Mouse (Mus musculus) olfactory bulb, adult 2 months (tissue): ENCODE measurements around the gene Dnah2. TPM values are rescaled to one million over a fixed set of nuclear protein-coding genes. Genes with fewer than 3 reads are reported as not detected.

Experiments
- H3K27ac ChIP-seq: fragments of 200-500 bp; 2 replicates; pipeline ENCODE4 v1.5.1; 2012; ENCODE audit warnings: low read depth, low read length; ENCODE audit not compliant: insufficient read depth
- H3K4me1 ChIP-seq: fragments of 200-500 bp; 2 replicates; pipeline ENCODE4 v1.6.1; 2012; ENCODE audit warnings: low read length; ENCODE audit not compliant: control insufficient read depth, insufficient read depth
- H3K4me3 ChIP-seq: fragments of 200-500 bp; 2 replicates; pipeline ENCODE4 v1.5.1; 2012; ENCODE audit warnings: mild to moderate bottlenecking, low read depth, low read length, moderate library complexity; ENCODE audit not compliant: insufficient read depth
- CTCF ChIP-seq: fragments of 200-500 bp; IDR thresholded peaks from 2 replicates; pipeline ENCODE4 v1.5.1; 2012; ENCODE audit warnings: low read depth, mild to moderate bottlenecking, low read length, moderate library complexity; ENCODE audit not compliant: insufficient read depth
- POLR2A ChIP-seq: fragments of 200-500 bp; IDR thresholded peaks from 2 replicates; pipeline ENCODE4 v1.6.1; 2012; ENCODE audit warnings: mild to moderate bottlenecking, low read depth, low read length, moderate library complexity; ENCODE audit not compliant: insufficient read depth
- WGBS: fragments of 180-500 bp; shearing (Covaris S2); methylation state at CpG from one replicate; pipeline ENCODE4 v1.1.7; 2018; 5-methylcytosine and 5-hydroxymethylcytosine counted together
- polyA plus RNA-seq: library from polyadenylated mRNA; stranded (reverse); fragments of >200 nt; gene quantifications from 2 replicates; pipeline ENCODE4 v1.2.4, GENCODE M21; 2012; ENCODE audit warnings: low replicate concordance; ENCODE audit not compliant: missing spikeins, insufficient read depth, insufficient read length

The Dnah2 gene
- polyA plus RNA-seq, 1 experiment, result not detected

GRCm38 (mm10) chr11:69578301-69578700 lies 29.4 kb upstream of the Dnah2 start:
- WGBS, result 10% methylated on average over 15 of the region's 15 CpGs
- Histone ChIP-seq H3K4me3 (peak overlapping the region; percentile 69), H3K4me1 (peaks cover 15% of the 10 kb centered on the region), H3K27ac (no peak overlapping the region)
- no peak for TF ChIP-seq CTCF
- TF ChIP-seq POLR2A, result no peak

GRCm38 (mm10) chr11:69576307-69576706 lies 27.4 kb upstream of the Dnah2 start:
- 69% methylated on average over 5 of the region's 5 CpGs for WGBS
- no peak for TF ChIP-seq POLR2A
- TF ChIP-seq CTCF, result no peak
- Histone ChIP-seq H3K27ac (no peak overlapping the region), H3K4me1 (peaks cover 15% of the 10 kb centered on the region), H3K4me3 (no peak overlapping the region)

- no peak overlapping the region for H3K4me3 ChIP-seq
- WGBS, result 56% methylated on average over 3 of the region's 3 CpGs
- no peak for TF ChIP-seq POLR2A
- no peak for TF ChIP-seq CTCF
- no peak overlapping the region for H3K27ac ChIP-seq
- peaks cover 15% of the 10 kb centered on the region for H3K4me1 ChIP-seq
Observed at GRCm38 (mm10) chr11:69575220-69575619, 26.3 kb upstream of the Dnah2 start.

- no peak overlapping the region for H3K27ac ChIP-seq
- H3K4me1 ChIP-seq, result peaks cover 15% of the 10 kb centered on the region
- no peak overlapping the region for H3K4me3 ChIP-seq
- TF ChIP-seq CTCF, result no peak
- no peak for TF ChIP-seq POLR2A
- WGBS, result 64% methylated on average over 8 of the region's 8 CpGs
Observed at GRCm38 (mm10) chr11:69565131-69565530, 16.2 kb upstream of the Dnah2 start.

GRCm38 (mm10) chr11:69564391-69564790 lies 15.5 kb upstream of the Dnah2 start:
- Histone ChIP-seq H3K4me1 (peaks cover 15% of the 10 kb centered on the region), H3K27ac (no peak overlapping the region), H3K4me3 (no peak overlapping the region)
- no peak for TF ChIP-seq POLR2A
- WGBS, result 57% methylated on average over 3 of the region's 3 CpGs

GRCm38 (mm10) chr11:69563373-69563772 lies 14.5 kb upstream of the Dnah2 start:
- no peak overlapping the region for H3K4me3 ChIP-seq
- H3K4me1 ChIP-seq, result peaks cover 23% of the 10 kb centered on the region
- no peak overlapping the region for H3K27ac ChIP-seq
- TF ChIP-seq POLR2A (no peak), CTCF (no peak)
- 87% methylated on average over 13 of the region's 13 CpGs for WGBS

- peak overlapping the region; percentile 56 for H3K4me3 ChIP-seq
- TF ChIP-seq POLR2A, result no peak
- TF ChIP-seq CTCF, result no peak
- 32% methylated on average over 16 of the region's 16 CpGs for WGBS
- peak overlapping the region; percentile 48; the same call in 1 of the 2 replicates for H3K27ac ChIP-seq
- peaks cover 41% of the 10 kb centered on the region for H3K4me1 ChIP-seq
Observed at GRCm38 (mm10) chr11:69560896-69561854, 12.3 kb upstream of the Dnah2 start.

GRCm38 (mm10) chr11:69559851-69560765 lies 11.2 kb upstream of the Dnah2 start, which contains the start of gene Efnb3:
Efnb3 (minus strand) TSS chr11:69560205.
- H3K27ac ChIP-seq, result peak within 1 kb of the TSS; percentile 48
- H3K4me3 ChIP-seq, result peak within 1 kb of the TSS; percentile 56
- peaks cover 50% of the 10 kb centered on the region for H3K4me1 ChIP-seq
- WGBS, result under 1% methylated on average over 58 of the region's 59 CpGs
- TF ChIP-seq CTCF (no peak), POLR2A (peak; percentile 81)

GRCm38 (mm10) chr11:69559183-69559582 lies 10.3 kb upstream of the Dnah2 start:
- H3K4me1 ChIP-seq, result peaks cover 55% of the 10 kb centered on the region
- WGBS, result 6% methylated on average over 5 of the region's 5 CpGs
- H3K4me3 ChIP-seq, result peak overlapping the region; percentile 56
- TF ChIP-seq POLR2A, result no peak
- no peak for TF ChIP-seq CTCF
- 0 out of 2 replicates have a peak overlapping the region, but pooled peaks have one; percentile 15 for H3K27ac ChIP-seq
